Mouse (Mus musculus) intestine, postnatal 0 days (tissue): Measurements from ENCODE around the gene Hivep2. TPM values are rescaled to one million over a fixed set of nuclear protein-coding genes. Genes with fewer than 3 reads are reported as not detected.

Source experiments
- ATAC-seq: fragments of 200-750 bp; cut with Nextera tagmentation; 2 replicates; pipeline ENCODE4 v1.8.0; 2017; ENCODE audit warnings: mild to moderate bottlenecking, moderate TSS enrichment, moderate library complexity
- H3K27ac ChIP-seq: fragments of 300-500 bp; sonication (generic); 2 replicates; pipeline ENCODE4 v1.5.1; 2014; ENCODE audit warnings: mild to moderate bottlenecking, low read depth, low read length, moderate library complexity
- H3K27me3 ChIP-seq: fragments of 300-500 bp; sonication (generic); replicated peaks from 2 replicates; pipeline ENCODE4 v1.6.1; 2014; ENCODE audit warnings: low read length, mixed read lengths; ENCODE audit not compliant: control insufficient read depth, insufficient read depth
- H3K36me3 ChIP-seq: fragments of 300-500 bp; sonication (generic); 2 replicates; pipeline ENCODE4 v1.6.1; 2014; ENCODE audit warnings: mild to moderate bottlenecking, moderate library complexity; ENCODE audit not compliant: control insufficient read depth, insufficient read depth
- H3K4me1 ChIP-seq: fragments of 300-500 bp; sonication (generic); replicated peaks from 2 replicates; pipeline ENCODE4 v1.6.1; 2014; ENCODE audit warnings: antibody characterized with exemption, low read length, mixed read lengths; ENCODE audit not compliant: control insufficient read depth, insufficient read depth
- H3K4me2 ChIP-seq: fragments of 300-500 bp; sonication (generic); replicated peaks from 2 replicates; pipeline ENCODE4 v1.6.1; 2014; ENCODE audit warnings: low read depth, mild to moderate bottlenecking, moderate library complexity
- H3K4me3 ChIP-seq: fragments of 300-500 bp; sonication (generic); 2 replicates; pipeline ENCODE4 v1.5.1; 2014; ENCODE audit warnings: low read depth, low read length
- H3K9ac ChIP-seq: fragments of 300-500 bp; sonication (generic); 2 replicates; pipeline ENCODE4 v1.6.1; 2014; ENCODE audit warnings: mild to moderate bottlenecking, low read depth, low read length
- H3K9me3 ChIP-seq: fragments of 300-500 bp; sonication (generic); 2 replicates; pipeline ENCODE4 v1.6.1; 2016; ENCODE audit warnings: mixed run types; ENCODE audit not compliant: control insufficient read depth
- CTCF ChIP-seq: sonication (generic); IDR thresholded peaks from 2 replicates; pipeline ENCODE4 v1.5.1; 2016; ENCODE audit warnings: low read depth, mild to moderate bottlenecking, control low read depth, antibody characterized with exemption, moderate library complexity
- WGBS: fragments of 180-500 bp; shearing (Covaris S2); extraction: QIAGEN DNeasy Blood & Tissue Kit; methylation state at CpG from one replicate; pipeline ENCODE4 v1.1.7; 2014; 5-methylcytosine and 5-hydroxymethylcytosine counted together
- polyA plus RNA-seq: library from polyadenylated mRNA; unstranded; fragments of >200 nt; fragmentation: Nextera tagmentation; extraction: Ambion mirVana; gene quantifications from 2 replicates; pipeline ENCODE4 v1.2.1, GENCODE M21; 2015

Gene Hivep2
- polyA plus RNA-seq, 1 experiment from 2014 or later = 3.5 TPM

GRCm38 (mm10) chr10:14089488-14089887 lies 123.6 kb downstream of the Hivep2 start:
- Histone ChIP-seq H3K27me3 (no peaks in the 10 kb centered on the region), H3K4me2 (no peak overlapping the region), H3K9me3 (no peaks in the 10 kb centered on the region), H3K27ac (no peak overlapping the region), H3K4me1 (no peaks in the 10 kb centered on the region; the same call in 1 of the 2 replicates), H3K36me3 (no peaks in the 10 kb centered on the region), H3K4me3 (no peak overlapping the region), H3K9ac (no peak overlapping the region)
- TF ChIP-seq CTCF = peak; percentile 79
- WGBS = 59% methylated on average over 9 of the region's 9 CpGs
- no peak for ATAC-seq

GRCm38 (mm10) chr10:14094033-14094432 lies 128.2 kb downstream of the Hivep2 start:
- Histone ChIP-seq H3K9me3 (no peaks in the 10 kb centered on the region), H3K4me3 (no peak overlapping the region), H3K9ac (no peak overlapping the region), H3K4me1 (no peaks in the 10 kb centered on the region), H3K27me3 (no peaks in the 10 kb centered on the region), H3K36me3 (no peaks in the 10 kb centered on the region), H3K27ac (no peak overlapping the region), H3K4me2 (no peak overlapping the region)
- ATAC-seq = no peak
- WGBS = 82% methylated on average over 4 of the region's 4 CpGs
- no peak for TF ChIP-seq CTCF

GRCm38 (mm10) chr10:14096045-14096444 lies 130.2 kb downstream of the Hivep2 start:
- WGBS = 64% methylated on average over 3 of the region's 3 CpGs
- ATAC-seq = no peak

GRCm38 (mm10) chr10:14099182-14099581 lies 133.3 kb downstream of the Hivep2 start:
- Histone ChIP-seq H3K27me3 (no peaks in the 10 kb centered on the region), H3K36me3 (no peaks in the 10 kb centered on the region)
- 57% methylated on average over 4 of the region's 4 CpGs for WGBS

More at GRCm38 (mm10) chr10:14096045-14096444, 130.2 kb downstream of the Hivep2 start:
- Histone ChIP-seq H3K27me3 (no peaks in the 10 kb centered on the region), H3K27ac (no peak overlapping the region), H3K9me3 (no peaks in the 10 kb centered on the region), H3K4me3 (no peak overlapping the region), H3K36me3 (no peaks in the 10 kb centered on the region), H3K9ac (no peak overlapping the region), H3K4me2 (no peak overlapping the region), H3K4me1 (0 out of 2 replicates have a peak, but pooled peaks cover 2% of the 10 kb centered on the region)
- TF ChIP-seq CTCF = no peak

GRCm38 (mm10) chr10:14100041-14100440 lies 134.2 kb downstream of the Hivep2 start:
- Histone ChIP-seq H3K4me2 (no peak overlapping the region), H3K27ac (no peak overlapping the region), H3K4me3 (no peak overlapping the region), H3K4me1 (0 out of 2 replicates have a peak, but pooled peaks cover 2% of the 10 kb centered on the region), H3K9me3 (no peaks in the 10 kb centered on the region), H3K27me3 (no peaks in the 10 kb centered on the region), H3K36me3 (no peaks in the 10 kb centered on the region), H3K9ac (no peak overlapping the region)
- no peak for TF ChIP-seq CTCF
- ATAC-seq = no peak
- 93% methylated on average over 8 of the region's 8 CpGs for WGBS

More at GRCm38 (mm10) chr10:14099182-14099581, 133.3 kb downstream of the Hivep2 start:
- no peak overlapping the region for H3K4me3 ChIP-seq
- no peak for TF ChIP-seq CTCF
- H3K9me3 ChIP-seq = no peaks in the 10 kb centered on the region
- ATAC-seq = no peak
- no peak overlapping the region for H3K27ac ChIP-seq
- H3K4me2 ChIP-seq = no peak overlapping the region
- H3K9ac ChIP-seq = no peak overlapping the region
- H3K4me1 ChIP-seq = 0 out of 2 replicates have a peak, but pooled peaks cover 2% of the 10 kb centered on the region

- H3K9me3 ChIP-seq = no peaks in the 10 kb centered on the region
- no peak overlapping the region for H3K4me2 ChIP-seq
- no peak overlapping the region for H3K4me3 ChIP-seq
- no peak for ATAC-seq
- 90% methylated on average over 3 of the region's 3 CpGs for WGBS
- H3K4me1 ChIP-seq = 0 out of 2 replicates have a peak, but pooled peaks cover 2% of the 10 kb centered on the region
- H3K27me3 ChIP-seq = no peaks in the 10 kb centered on the region
- no peak overlapping the region for H3K9ac ChIP-seq
- H3K36me3 ChIP-seq = no peaks in the 10 kb centered on the region
- no peak overlapping the region for H3K27ac ChIP-seq
- TF ChIP-seq CTCF = no peak
These were observed 135.0 kb downstream of the Hivep2 start for GRCm38 (mm10) chr10:14100847-14101246.

- H3K4me3 ChIP-seq = no peak overlapping the region
- H3K27ac ChIP-seq = no peak overlapping the region
- no peak for ATAC-seq
- no peaks in the 10 kb centered on the region for H3K27me3 ChIP-seq
- no peaks in the 10 kb centered on the region for H3K9me3 ChIP-seq
- no peak overlapping the region for H3K9ac ChIP-seq
- no peak overlapping the region for H3K4me2 ChIP-seq
- H3K36me3 ChIP-seq = no peaks in the 10 kb centered on the region
- 0 out of 2 replicates have a peak, but pooled peaks cover 2% of the 10 kb centered on the region for H3K4me1 ChIP-seq
- TF ChIP-seq CTCF = no peak
- WGBS = 89% methylated on average over 5 of the region's 5 CpGs
These were observed 136.1 kb downstream of the Hivep2 start for GRCm38 (mm10) chr10:14101966-14102365.
